Mouse (Mus musculus) myocyte (in vitro differentiated cells): ENCODE measurements around the gene Hoxd10.

Source experiments
- CEBPB ChIP-seq: IDR thresholded peaks from 2 replicates; pipeline ENCODE4 v1.6.1; 2011; ENCODE audit warnings: mild to moderate bottlenecking, moderate library complexity; ENCODE audit not compliant: poor library complexity, insufficient read depth, severe bottlenecking
- E2F4 ChIP-seq: IDR thresholded peaks from one replicate; pipeline ENCODE4 v1.6.1; 2011; ENCODE audit warnings: mild to moderate bottlenecking, control low read depth, moderate library complexity; ENCODE audit not compliant: insufficient read depth
- MAX ChIP-seq: IDR thresholded peaks from one replicate; pipeline ENCODE4 v1.6.1; 2011; ENCODE audit warnings: low read depth, mild to moderate bottlenecking, control low read depth
- MYOD1 ChIP-seq, 3 experiments: IDR thresholded peaks; one replicate each; pipeline ENCODE4 v1.6.1; 2011; ENCODE audit warnings: control low read depth in 2 of 3, low read depth in 2 of 3, mild to moderate bottlenecking in 2 of 3, moderate library complexity in 1 of 3; ENCODE audit not compliant: insufficient read length in 2 of 3, control insufficient read depth in 1 of 3
- MYOG ChIP-seq, 3 experiments: IDR thresholded peaks; one replicate each; pipeline ENCODE4 v1.6.1; 2011; ENCODE audit warnings: control low read depth in 2 of 3, low read depth in 2 of 3, mild to moderate bottlenecking in 2 of 3; ENCODE audit not compliant: insufficient read length in 2 of 3, control insufficient read depth in 1 of 3, insufficient read depth in 1 of 3
- POLR2A ChIP-seq: IDR thresholded peaks from one replicate; pipeline ENCODE4 v1.6.1; 2011; ENCODE audit warnings: low read depth, mild to moderate bottlenecking, control low read depth, moderate library complexity; ENCODE audit not compliant: insufficient read length
- POLR2AphosphoS2 ChIP-seq: IDR thresholded peaks from one replicate; pipeline ENCODE4 v1.6.1; 2011; ENCODE audit warnings: low read depth, control low read depth; ENCODE audit not compliant: insufficient read length
- REST ChIP-seq: IDR thresholded peaks from one replicate; pipeline ENCODE4 v1.6.1; 2011; ENCODE audit warnings: mild to moderate bottlenecking, control low read depth, moderate library complexity; ENCODE audit not compliant: insufficient read depth, insufficient read length
- SRF ChIP-seq: IDR thresholded peaks from one replicate; pipeline ENCODE4 v1.6.1; 2011; ENCODE audit warnings: low read depth; ENCODE audit not compliant: control insufficient read depth, insufficient read length
- TCF12 ChIP-seq: IDR thresholded peaks from one replicate; pipeline ENCODE4 v1.6.1; 2011; ENCODE audit warnings: mild to moderate bottlenecking, control low read depth; ENCODE audit not compliant: poor library complexity, insufficient read depth, severe bottlenecking
- TCF3 ChIP-seq: IDR thresholded peaks from one replicate; pipeline ENCODE4 v1.6.1; 2011; ENCODE audit warnings: low read depth, control low read depth; ENCODE audit not compliant: insufficient read length
- USF1 ChIP-seq: IDR thresholded peaks from one replicate; pipeline ENCODE4 v1.6.1; 2011; ENCODE audit warnings: low read depth, mild to moderate bottlenecking, control low read depth, moderate library complexity

- TF ChIP-seq POLR2A (no peak), CEBPB (no peak), USF1 (no peak), TCF12 (no peak), POLR2AphosphoS2 (no peak), MYOD1 (IDR thresholded peaks at IDR 0.05; ENCODE audit: control insufficient read depth in 1 of 3, insufficient read length in 2 of 3, low read depth in 2 of 3) (no peak), MAX (no peak), MYOG (IDR thresholded peaks at IDR 0.05; ENCODE audit: control insufficient read depth in 1 of 3, insufficient read depth in 1 of 3, insufficient read length in 2 of 3, low read depth in 2 of 3) (no peak), SRF (no peak), E2F4 (no peak), REST (no peak), TCF3 (no peak)
Measured at GRCm38 (mm10) chr2:74736688-74737577, 45.2 kb downstream of the Hoxd10 start.
